Mouse (Mus musculus): ENCODE measurements around the gene Socs4.
"Not testable (repeated sequence)": the region's sequence is repeated elsewhere in the genome, so short reads cannot be mapped to it uniquely, and the experiment has no call there.

Socs4 gene

DNA sequence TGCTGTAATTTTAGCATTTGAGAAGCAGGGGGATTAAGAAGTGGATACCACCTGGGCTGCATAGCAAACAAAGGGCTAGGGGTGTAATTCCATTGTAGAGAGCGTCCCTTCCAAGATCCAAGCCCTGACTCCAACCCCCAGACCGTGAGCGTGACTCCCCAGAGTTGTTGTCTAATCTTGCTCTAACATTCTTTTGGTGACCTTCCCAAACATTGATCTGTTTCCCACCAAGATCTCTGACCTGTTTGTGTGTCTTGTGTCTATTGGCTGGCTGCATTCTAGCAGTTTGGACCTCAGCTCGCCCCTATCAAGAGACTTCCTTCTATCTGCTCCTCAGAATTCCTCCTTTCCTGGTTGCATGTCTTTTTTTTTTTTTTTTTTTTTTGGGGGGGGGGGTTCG lies 10.3 kb downstream of the Socs4 start:
- DNase-seq (ENCODE audit: low spot score in 2 of 2) = no peak

GRCm38 (mm10) chr14:47291772-47292171 lies 15.0 kb downstream of the Socs4 start:
- DNase-seq (ENCODE audit: low spot score in 2 of 2) = no peak

DNA sequence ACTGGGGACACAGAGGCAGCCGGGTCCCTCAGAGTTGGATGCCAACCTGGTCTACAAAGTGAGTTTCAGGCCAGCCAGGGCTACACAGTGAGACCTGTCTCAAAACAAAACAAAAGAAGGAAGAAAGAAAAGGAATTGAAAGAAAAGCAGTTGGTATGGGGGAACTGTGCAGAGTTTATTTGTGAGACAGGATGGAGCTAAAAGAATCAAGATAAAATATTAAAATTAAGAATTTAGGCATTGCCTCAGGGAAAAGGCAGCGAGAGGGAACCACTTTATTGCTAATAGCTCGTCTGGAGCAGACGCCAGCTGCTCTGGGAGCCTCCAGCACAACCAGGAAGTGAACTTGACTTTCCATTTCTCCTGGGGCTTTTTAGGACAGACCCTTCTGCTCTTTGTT lies 17.4 kb downstream of the Socs4 start:
- DNase-seq (ENCODE audit: low spot score in 2 of 2) = no peak

GRCm38 (mm10) chr14:47296232-47296631 lies 19.5 kb downstream of the Socs4 start:
- DNase-seq (ENCODE audit: low spot score in 2 of 2) = no peak

DNA sequence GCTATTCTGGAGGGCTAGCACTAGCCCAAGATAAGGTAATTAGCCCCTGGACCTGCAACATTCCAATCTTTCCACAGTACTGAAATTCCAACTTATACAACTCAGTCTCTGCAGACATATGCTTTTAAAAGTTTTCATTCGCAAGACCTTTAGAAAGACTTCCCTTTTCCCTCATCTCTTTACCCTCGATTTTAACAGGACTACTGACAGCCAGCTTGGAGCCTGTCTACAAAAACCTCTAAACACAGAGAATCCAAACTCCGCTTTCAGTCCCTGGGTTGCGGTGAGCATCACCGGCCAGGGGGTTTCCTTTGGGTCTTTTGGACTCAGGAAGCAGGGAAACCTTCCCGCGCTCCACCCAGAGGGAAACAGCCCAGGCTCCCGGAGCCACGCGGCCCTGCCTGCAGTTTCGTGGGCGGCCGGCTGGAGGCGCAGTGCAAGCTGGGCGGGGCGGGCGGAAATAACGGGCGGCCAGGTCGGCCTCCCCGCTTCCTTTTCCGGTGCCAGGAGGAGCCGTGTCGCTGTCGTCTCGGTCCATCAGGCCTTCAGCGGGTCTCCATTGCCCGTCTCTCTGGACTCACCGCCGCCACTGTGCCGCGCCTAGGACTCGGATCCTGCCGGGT lies 21.2 kb downstream of the Socs4 start, which contains the start of gene Mapk1ip1l:
Gene Mapk1ip1l (plus strand): TSS at position 482 of the 623 bp plus-strand sequence.
- DNase-seq (ENCODE audit: low spot score in 2 of 2) = peak; percentile 87 to 94

- no peak for DNase-seq (ENCODE audit: low spot score in 2 of 2)
Observed at GRCm38 (mm10) chr14:47298408-47298792, 21.7 kb downstream of the Socs4 start.

DNA sequence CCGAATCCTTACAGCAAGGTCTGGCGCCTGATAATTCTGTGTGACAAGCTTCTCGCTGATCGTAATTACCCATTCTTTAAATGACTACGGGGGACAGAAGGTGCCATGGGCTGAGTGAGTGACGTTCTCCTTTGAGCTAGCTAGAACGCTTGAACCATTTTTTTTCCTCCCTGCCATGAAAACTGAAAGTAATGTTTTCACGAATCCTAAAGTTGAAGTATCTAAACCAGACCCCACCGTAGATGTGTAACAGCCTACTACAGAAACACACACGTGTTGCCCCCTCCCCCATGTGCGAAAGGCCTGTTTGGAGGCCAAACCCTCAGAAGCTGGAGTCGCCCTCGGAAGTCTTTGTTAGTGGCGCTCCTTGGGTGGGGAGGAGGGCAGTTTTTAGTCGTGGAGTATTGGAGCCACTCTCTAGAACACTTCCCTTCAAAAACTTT lies 22.1 kb downstream of the Socs4 start:
- DNase-seq (ENCODE audit: low spot score in 2 of 2) = no peak

- DNase-seq (ENCODE audit: low spot score in 2 of 2) = no peak
Observed at GRCm38 (mm10) chr14:47302885-47303680, 26.4 kb downstream of the Socs4 start.

DNA sequence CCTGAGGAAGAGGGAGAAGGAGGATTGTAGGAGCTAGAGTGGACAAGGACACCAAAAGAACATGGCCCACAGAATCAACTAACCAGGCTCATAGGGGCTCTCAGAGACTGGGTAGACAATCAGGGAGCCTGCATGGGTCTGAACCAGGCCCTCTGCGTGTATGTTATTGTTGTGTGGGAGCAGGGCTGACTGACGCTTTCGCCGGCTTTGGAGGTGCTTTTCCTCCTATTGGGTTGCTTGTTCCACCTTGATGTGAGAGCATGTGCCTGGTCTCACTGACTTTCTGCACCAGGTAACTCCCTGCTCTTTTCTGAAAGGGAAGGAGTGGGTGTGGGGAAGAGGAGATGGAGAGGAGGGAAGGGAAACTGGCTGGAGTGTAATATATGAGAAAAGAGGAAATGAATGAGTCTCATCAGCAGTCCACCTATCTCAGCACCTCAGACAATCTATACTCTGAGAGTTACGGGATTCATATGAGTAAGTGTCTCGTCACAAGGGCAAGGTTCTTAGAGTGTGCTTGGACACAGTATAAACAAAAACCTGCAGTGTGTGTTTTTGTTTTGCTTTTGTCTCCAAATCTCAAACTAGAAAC lies 28.2 kb downstream of the Socs4 start:
- DNase-seq (ENCODE audit: low spot score in 2 of 2) = no peak

- DNase-seq (ENCODE audit: low spot score in 2 of 2) = no peak
Observed at GRCm38 (mm10) chr14:47305933-47306332, 29.2 kb downstream of the Socs4 start.

- no peak for DNase-seq (ENCODE audit: low spot score in 2 of 2)
Observed at GRCm38 (mm10) chr14:47307669-47308068, 30.9 kb downstream of the Socs4 start.

- DNase-seq (ENCODE audit: low spot score in 2 of 2) = no peak
Observed at GRCm38 (mm10) chr14:47309061-47309460, 32.3 kb downstream of the Socs4 start.

DNA sequence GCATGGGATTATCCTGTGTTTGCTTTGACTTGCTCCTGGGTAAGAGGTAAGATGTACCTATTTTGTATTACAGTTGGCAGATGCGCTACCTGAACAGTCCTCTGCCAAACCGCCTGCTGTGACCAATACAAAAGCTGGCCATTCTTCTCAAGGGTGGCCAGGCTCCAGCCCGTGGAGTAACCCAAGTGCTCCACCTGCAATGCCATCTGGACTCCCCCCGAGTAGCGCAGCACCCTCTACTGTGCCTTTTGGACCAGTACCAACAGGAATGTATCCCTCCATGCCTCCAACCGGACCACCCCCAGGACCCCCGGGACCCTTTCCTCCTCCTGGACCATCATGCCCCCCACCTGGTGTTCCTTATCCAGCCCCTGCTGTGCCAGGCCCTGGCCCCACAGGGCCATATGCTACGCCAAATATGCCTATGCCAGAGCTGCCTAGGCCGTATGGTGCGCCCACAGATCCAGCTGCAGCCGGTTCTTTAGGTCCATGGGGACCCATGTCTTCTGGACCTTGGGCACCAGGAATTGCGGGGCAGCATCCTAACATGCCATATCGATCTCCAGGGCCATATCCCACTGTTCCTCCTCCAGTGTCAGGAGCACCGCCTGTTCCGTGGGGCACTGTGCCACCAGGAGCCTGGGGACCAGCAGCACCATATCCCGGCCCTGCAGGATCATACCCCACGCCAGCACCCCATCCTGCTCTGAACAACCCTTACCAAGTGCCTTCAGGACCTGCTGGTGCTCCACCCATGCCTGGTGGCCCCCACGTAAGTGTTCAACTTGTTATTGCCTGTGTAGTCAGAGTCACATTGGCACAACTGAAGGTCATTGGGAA lies 33.8 kb downstream of the Socs4 start:
- DNase-seq (ENCODE audit: low spot score in 2 of 2) = no peak

DNA sequence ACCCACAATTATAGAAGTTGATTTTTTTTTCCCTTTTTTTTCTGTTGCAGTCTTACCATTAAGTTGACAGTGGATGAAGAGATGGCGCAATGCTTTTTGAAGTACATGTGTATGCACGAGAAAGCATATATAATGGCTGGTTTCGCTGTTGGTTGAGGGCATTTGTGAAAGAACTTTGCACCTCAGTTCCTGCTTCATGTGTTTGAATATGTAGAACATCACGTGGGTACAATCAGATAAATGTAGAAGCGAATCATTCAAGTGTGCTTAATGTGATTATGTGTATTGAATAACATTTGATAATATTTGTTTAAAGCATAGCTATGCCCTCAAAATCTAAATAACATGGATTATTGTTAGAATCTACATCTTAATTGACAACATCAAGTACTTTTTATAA lies 42.6 kb downstream of the Socs4 start:
- no peak for DNase-seq (ENCODE audit: low spot score in 2 of 2)

- DNase-seq (ENCODE audit: low spot score in 2 of 2) = not testable (repeated sequence)
Observed at GRCm38 (mm10) chr14:47321581-47321980, 44.9 kb downstream of the Socs4 start.

DNA sequence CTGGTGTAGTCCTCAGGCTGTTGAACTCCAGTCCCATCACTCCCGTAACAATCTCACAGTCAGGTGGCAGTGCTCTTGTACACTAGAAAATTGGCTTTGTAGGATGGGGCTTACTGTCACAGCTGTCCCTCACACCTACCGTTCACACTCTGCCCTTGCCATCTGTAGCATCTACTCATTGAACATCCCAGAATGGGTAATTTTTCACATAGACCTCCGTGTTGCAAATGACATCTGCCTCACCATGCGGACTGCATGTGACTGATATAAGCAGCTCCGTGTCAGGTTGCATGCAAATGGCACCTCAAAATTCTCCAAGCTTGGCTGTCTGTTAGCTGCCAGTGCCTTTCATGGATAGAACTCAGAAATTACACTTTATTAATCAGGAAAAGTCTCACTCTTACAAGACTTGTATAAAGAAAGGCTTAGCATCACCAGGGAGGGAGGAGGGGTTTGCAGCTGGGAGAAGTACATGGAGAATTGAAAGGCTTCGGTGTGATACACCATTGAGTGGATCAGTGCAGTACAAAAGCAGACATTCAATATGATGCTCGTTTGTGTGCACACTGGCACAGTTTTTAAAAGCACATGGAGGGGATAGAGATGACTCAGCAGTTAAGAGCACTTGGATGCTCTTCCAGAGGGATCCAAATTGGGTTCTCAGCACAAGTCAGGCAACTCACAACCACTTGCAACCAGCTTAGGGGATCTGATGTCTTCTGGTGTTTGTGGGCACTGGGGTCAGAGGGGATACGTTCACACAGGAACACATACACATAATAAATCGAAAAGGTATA lies 49.4 kb downstream of the Socs4 start:
- DNase-seq (ENCODE audit: low spot score in 2 of 2) = no peak

- no peak for DNase-seq (ENCODE audit: low spot score in 2 of 2)
Observed at GRCm38 (mm10) chr14:47327347-47327746, 50.6 kb downstream of the Socs4 start.

DNA sequence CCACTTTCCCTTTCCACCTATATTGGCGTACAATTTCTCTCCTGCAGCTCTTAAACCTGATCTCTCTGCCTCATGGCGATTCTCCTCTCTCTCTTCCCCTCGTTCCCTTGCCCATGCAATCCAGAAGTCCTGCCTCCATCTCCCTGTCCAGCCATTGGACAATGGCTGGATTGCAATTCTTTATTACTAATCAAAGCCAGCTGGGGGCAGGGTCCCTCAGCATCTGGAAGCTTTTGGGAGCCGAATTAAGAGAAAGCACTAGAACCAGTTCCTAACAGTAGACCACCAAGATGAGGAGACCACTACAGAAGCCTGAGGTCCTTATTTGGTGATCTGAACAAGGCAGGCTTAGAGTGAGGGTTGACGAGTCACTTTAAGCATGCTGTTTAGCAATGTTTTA lies 55.2 kb downstream of the Socs4 start:
- no peak for DNase-seq (ENCODE audit: low spot score in 2 of 2)

GRCm38 (mm10) chr14:47334819-47335218 lies 58.1 kb downstream of the Socs4 start:
- DNase-seq (ENCODE audit: low spot score in 2 of 2) = peak; percentile 20 to 58

DNA sequence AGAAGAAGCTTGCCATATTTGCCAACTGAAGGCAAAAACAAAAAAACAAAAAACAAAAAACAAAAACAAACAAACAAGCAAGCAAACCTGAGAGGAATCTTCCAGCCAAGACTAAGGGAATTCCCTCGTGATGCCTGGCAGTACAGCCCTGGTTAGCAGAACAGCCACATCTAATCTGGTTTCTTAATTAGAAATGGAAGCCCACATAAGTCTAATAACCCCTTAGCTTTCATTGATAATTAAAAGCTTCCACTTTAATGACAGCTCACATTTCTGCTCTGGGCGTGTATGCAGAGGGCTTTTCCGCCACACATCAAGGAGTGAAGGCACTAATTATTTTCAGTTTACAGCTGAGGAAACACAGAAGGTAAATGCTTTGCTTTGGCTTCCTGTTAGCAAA lies 58.6 kb downstream of the Socs4 start:
- DNase-seq (ENCODE audit: low spot score in 2 of 2) = no peak
